Mouse (Mus musculus) bone marrow macrophage, adult 2 months (primary cell): ENCODE data around the gene Zdhhc23.

Source experiments
- CTCF ChIP-seq: IDR thresholded peaks from 2 replicates; pipeline ENCODE4 v1.5.1; 2012; ENCODE audit warnings: low read depth, mild to moderate bottlenecking, low read length, moderate library complexity
- POLR2A ChIP-seq: IDR thresholded peaks from 2 replicates; pipeline ENCODE4 v1.6.1; 2012; ENCODE audit warnings: mild to moderate bottlenecking, low read depth, low read length, borderline replicate concordance

- TF ChIP-seq POLR2A (no peak), CTCF (no peak)
Measured at GRCm38 (mm10) chr16:43999541-43999940, 19.9 kb upstream of the Zdhhc23 start.
